Mouse (Mus musculus) ES-Bruce4 (cell line): ENCODE measurements around the gene Nt5c3b.

Experiments
- EP300 ChIP-seq: IDR thresholded peaks from 2 replicates; pipeline ENCODE4 v1.6.1; 2011; ENCODE audit warnings: low read depth, low read length; ENCODE audit not compliant: insufficient read depth
- POLR2A ChIP-seq: IDR thresholded peaks from one replicate; pipeline ENCODE4 v1.8.1; 2011; ENCODE audit warnings: low read length; ENCODE audit not compliant: insufficient read depth

- TF ChIP-seq POLR2A (no peak), EP300 (no peak)
These were observed 30.0 kb upstream of the Nt5c3b start for GRCm38 (mm10) chr11:100471352-100472196.
